21 mouse cellular contexts compared by ENCODE assay signal in the genomic region with DNA sequence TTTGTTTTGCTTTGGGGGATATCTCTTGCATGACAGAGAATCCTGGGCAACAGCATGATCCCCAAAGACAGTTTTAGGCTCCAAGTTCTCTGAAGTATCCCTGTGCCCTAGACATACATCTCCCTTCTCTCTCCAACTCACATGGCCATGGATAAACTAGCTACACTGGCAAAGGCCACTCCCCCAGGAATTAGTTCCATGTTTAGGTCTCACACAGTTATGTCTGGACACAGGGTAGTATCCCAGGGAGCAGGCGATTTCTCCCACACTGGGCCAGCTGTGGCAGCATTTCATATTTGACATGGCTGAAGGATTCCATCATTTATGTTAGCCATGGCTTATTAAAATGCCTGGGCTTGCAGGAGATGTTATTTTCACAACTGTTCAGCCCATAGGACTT.
A peak's percentile ranks its signal among the peaks of the same experiment; 100 is the strongest.
DNase-seq lines count a peak whose midpoint lies in the region; ATAC-seq and TF ChIP-seq lines count a peak whose summit lies in the region.
"Had no signal": no experiment of that assay in that cellular context is flagged by ENCODE, and none has a peak within 500 bp of the region (broad histone marks: within the 10 kb centered on the region; RNA-seq: fewer than 3 reads in every experiment).

No protein-coding gene starts in this region.

- no peak overlapping the region for H3K27ac ChIP-seq in embryonic facial prominence, embryonic 14.5 days (replicated peaks; ENCODE audit: low read depth, low read length)
- no peak overlapping the region for H3K27ac ChIP-seq in embryonic facial prominence, embryonic 10.5 days (replicated peaks)
- H3K27ac ChIP-seq in gastrocnemius, adult 2 months: 0 out of 2 replicates have a peak overlapping the region, but pooled peaks have one; percentile 28

- TF ChIP-seq CTCF in gastrocnemius, adult 2 months (IDR thresholded peaks at IDR 0.05): no peak

- no peak overlapping the region for H3K4me3 ChIP-seq in embryonic facial prominence, embryonic 14.5 days (ENCODE audit: low read depth, low read length)
- no peak overlapping the region for H3K4me3 ChIP-seq in embryonic facial prominence, embryonic 10.5 days
- H3K4me3 ChIP-seq in gastrocnemius, adult 2 months: no peak overlapping the region

- no peak overlapping the region for H3K9ac ChIP-seq in embryonic facial prominence, embryonic 14.5 days (ENCODE audit: low read depth, low read length)

- no peaks in the 10 kb centered on the region for H3K27me3 ChIP-seq in embryonic facial prominence, embryonic 14.5 days (replicated peaks; ENCODE audit: control insufficient read depth, insufficient read depth, low read length)
- no peaks in the 10 kb centered on the region; the same call in 1 of the 2 replicates for H3K27me3 ChIP-seq in embryonic facial prominence, embryonic 10.5 days (replicated peaks; ENCODE audit: low read depth, poor library complexity, severe bottlenecking)
- H3K27me3 ChIP-seq: CH12.LX, Patski had no signal

- no peaks in the 10 kb centered on the region for H3K4me1 ChIP-seq in embryonic facial prominence, embryonic 14.5 days (ENCODE audit: control insufficient read depth, insufficient read depth, low read length)
- H3K4me1 ChIP-seq in embryonic facial prominence, embryonic 10.5 days: peaks cover 8% of the 10 kb centered on the region

- 0 out of 2 replicates have a peak, but pooled peaks cover 7% of the 10 kb centered on the region for H3K9me3 ChIP-seq in embryonic facial prominence, embryonic 14.5 days (ENCODE audit: control insufficient read depth, low read length)
- no peaks in the 10 kb centered on the region for H3K9me3 ChIP-seq in embryonic facial prominence, embryonic 10.5 days

- peak; percentile 55 for DNase-seq in embryonic facial prominence, embryonic 14.5 days (ENCODE audit: low spot score)
- no peak for DNase-seq in embryonic facial prominence, embryonic 10.5 days (ENCODE audit: low spot score)
- DNase-seq in gastrocnemius, adult 2 months: no peak
- DNase-seq in gastrocnemius, postnatal 14 days: no peak
- DNase-seq in heart, adult 11 months: peak; percentile 63
- DNase-seq in heart, adult 8-10 months (ENCODE audit: low spot score): no peak
- DNase-seq: adrenal gland, adult 2 months; adrenal gland, adult 8-10 months; adrenal gland, postnatal 10 days; adrenal gland, postnatal 14 days; adrenal gland, postnatal 25 days; adrenal gland, postnatal 36 days; B cell, adult 2 months; cerebellum, adult 11 months; cerebellum, adult 11-12 months; cerebellum, adult 18-20 months had no signal

- no peak for ATAC-seq in embryonic facial prominence, embryonic 14.5 days (ENCODE audit: low read depth)
- ATAC-seq: activated CD4-positive, CD25-positive, alpha-beta regulatory T cell, adult 4 months; CD4-positive, CD25-positive, alpha-beta regulatory T cell, adult 4 months; Patski had no signal

- intact Hi-C loops in gastrocnemius, adult 2 months (cut with DNase I): no loop called here
- intact Hi-C loops in gastrocnemius, postnatal 14 days (cut with DNase I; ENCODE audit: low total_unique reads): no loop called here

- 73% methylated on average over 1 of the region's 1 CpGs for WGBS in embryonic facial prominence, embryonic 14.5 days
- WGBS in embryonic facial prominence, embryonic 10.5 days: 76% methylated on average over 1 of the region's 1 CpGs

- no peak overlapping the region for H3K4me2 ChIP-seq in embryonic facial prominence, embryonic 14.5 days (ENCODE audit: low read depth, low read length)

- H3K36me3 ChIP-seq in embryonic facial prominence, embryonic 14.5 days (ENCODE audit: control insufficient read depth, insufficient read depth, low read length): no peaks in the 10 kb centered on the region
- no peaks in the 10 kb centered on the region for H3K36me3 ChIP-seq in embryonic facial prominence, embryonic 10.5 days (replicated peaks)
- H3K36me3 ChIP-seq: G1E had no signal

Comparison
In these comparisons a context has a peak if more than half of its experiments do, and no peak if none do; other contexts are left out.
1. DNase-seq: peak in embryonic facial prominence, embryonic 14.5 days (single experiment) and heart, adult 11 months (single experiment); none in embryonic facial prominence, embryonic 10.5 days (single experiment), gastrocnemius, adult 2 months (single experiment), gastrocnemius, postnatal 14 days (single experiment) and heart, adult 8-10 months (single experiment).